Mouse (Mus musculus): ENCODE results near the gene Shc4. TPM values are rescaled to one million over a fixed set of nuclear protein-coding genes. Genes with fewer than 3 reads are reported as not detected.

Shc4 gene
- 1 to 10 TPM; 5.1 to 5.2 TPM for total RNA-seq (2021)
- long read RNA-seq, experiment 1, full-length matches to known transcripts, result 4 of 8 reads
- long read RNA-seq, experiment 1, partial matches to known transcripts, result 0 of 8 reads
- long read RNA-seq, experiment 1, other reads (novel, unspliced or antisense), result 4 of 8 reads
- long read RNA-seq, experiment 2, full-length matches to known transcripts, result 2 of 2 reads
- long read RNA-seq, experiment 2, partial matches to known transcripts, result 0 of 2 reads
- long read RNA-seq, experiment 2, other reads (novel, unspliced or antisense), result 0 of 2 reads

DNA sequence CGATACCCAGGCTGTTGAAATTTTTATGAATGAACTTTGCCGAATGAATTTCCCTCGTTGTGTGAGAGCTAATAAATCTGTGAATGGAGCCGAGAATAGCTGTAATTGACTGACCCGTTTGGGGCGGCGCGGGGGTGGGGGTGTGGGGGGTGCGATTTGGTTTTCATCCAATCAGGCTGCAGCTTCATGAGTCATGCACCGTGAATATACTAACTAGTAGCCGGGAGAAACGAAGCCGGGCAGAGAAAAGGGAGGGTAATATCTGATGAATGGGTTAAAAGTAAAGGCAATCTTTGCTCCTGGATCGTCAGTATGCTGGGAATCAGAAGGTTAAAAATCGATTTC is at the start of gene Shc4:
Gene Shc4, minus strand, starts transcription at position 63 of the 345 bp plus-strand sequence.
- DNase-seq (ENCODE audit: low spot score in 2 of 2), result peak in 1 of 2 experiments; percentile 13

DNA sequence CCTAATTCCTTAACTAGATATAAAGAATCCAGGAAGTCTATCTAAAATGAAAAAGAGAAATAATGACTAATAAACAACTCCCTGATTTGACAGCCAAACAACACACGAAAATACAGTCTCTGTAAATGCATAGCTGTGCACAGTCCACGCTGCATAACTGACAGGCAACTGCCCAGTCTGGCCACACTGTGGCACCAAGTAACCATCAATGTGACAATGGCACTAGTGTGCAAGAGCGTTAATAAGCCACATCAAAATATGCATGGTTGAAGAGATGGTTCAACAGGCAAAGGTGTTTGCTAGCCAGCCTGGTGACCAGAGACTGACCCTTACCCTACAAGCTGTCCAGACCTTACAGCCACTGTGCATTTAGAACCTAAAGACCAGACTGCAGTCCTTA is 41.1 kb upstream of the Shc4 start:
- DNase-seq (ENCODE audit: low spot score in 2 of 2), result no peak

DNA sequence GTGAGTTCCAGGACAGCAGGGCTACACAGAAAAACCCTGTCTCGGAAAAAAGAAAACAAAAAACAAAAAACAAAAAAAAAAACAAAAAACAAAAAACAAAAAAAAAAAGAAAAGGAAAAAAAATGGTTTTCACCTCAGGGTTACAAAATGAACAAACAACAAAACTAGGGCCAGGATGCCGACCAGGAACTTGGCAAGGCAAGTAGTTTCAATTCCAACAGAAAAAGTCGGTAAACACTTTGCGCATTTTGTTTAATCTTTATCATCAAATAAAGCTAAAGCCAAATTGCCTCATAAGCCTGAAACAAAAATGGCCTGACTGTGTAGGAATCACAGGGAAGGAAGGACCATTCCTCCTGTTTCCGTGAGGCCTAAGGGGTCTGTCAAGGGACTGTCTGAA is 40.6 kb upstream of the Shc4 start:
- no peak for DNase-seq (ENCODE audit: low spot score in 2 of 2)

DNA sequence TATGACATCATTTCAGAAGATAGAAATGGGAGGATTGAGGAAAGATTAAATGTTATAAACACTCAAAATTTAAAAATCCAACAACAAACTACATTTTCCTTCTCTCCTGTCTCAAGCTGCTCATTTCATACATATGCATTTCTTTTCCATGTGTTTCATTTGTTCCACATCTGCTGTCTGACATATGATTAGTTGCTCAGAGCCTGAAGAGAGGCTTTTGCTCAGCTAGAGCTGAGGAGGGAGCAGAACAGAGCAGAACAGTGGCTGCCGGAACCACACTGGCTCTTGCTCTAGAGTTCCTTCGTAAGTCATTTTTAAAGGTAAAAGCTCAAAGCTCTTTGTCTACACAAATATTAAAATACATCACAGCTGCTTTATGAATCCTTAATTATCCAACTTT is 25.4 kb upstream of the Shc4 start:
- no peak for DNase-seq (ENCODE audit: low spot score in 2 of 2)

DNA sequence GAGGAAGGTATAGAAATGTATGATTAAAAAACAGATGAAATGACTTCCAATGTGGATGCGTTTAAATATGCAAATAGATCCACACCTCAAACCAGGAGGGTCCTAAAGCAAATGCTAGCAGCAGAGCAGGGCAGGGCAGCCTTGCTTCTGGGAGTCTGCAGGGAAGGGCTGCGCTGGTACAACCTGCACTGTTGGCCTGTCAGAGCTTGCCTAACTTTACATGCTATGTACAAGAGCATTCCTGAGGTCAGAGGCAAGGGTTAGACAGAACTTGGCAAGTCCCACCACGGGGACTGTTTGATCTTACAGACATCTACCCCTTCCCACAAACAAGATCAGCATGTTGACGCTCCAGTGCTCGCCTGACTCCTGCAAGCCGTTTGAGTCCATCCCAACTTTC is 15.4 kb upstream of the Shc4 start:
- DNase-seq (ENCODE audit: low spot score in 2 of 2), result no peak

DNA sequence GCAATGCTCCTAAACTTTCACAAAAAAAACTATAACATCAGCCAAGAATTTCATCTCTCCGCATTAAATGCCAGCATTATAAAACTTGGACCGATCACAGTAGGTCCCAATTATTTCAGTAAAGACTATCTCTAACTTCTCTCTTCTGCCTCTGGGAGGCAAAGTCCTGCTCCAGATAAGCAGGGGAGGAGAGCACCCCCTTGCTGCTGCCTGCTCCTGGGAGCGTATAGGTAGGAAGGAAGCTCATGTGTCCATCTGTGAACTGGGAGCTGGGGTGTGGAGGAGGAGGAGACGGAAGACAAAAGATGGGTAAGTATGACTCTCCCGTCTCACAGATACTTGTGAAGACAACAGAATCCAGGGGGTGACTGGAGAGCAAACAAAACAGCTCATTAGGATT is 14.8 kb upstream of the Shc4 start:
- DNase-seq (ENCODE audit: low spot score in 2 of 2), result no peak

DNA sequence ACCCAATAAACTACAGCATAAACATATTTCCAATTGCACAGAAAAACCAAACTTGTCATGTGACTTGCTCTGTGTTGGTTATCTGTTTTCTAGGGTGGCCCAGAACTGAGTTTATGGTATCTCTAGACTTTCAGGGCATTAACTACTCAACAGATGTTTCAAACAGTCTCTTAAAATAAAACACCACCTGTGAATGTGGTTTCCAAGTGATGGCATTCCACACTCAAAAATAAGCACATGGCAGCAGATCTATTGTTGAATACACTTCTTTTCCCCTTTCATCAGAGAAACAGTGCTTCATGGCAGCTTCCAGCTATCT is 12.0 kb upstream of the Shc4 start:
- DNase-seq (ENCODE audit: low spot score in 2 of 2), result no peak

DNA sequence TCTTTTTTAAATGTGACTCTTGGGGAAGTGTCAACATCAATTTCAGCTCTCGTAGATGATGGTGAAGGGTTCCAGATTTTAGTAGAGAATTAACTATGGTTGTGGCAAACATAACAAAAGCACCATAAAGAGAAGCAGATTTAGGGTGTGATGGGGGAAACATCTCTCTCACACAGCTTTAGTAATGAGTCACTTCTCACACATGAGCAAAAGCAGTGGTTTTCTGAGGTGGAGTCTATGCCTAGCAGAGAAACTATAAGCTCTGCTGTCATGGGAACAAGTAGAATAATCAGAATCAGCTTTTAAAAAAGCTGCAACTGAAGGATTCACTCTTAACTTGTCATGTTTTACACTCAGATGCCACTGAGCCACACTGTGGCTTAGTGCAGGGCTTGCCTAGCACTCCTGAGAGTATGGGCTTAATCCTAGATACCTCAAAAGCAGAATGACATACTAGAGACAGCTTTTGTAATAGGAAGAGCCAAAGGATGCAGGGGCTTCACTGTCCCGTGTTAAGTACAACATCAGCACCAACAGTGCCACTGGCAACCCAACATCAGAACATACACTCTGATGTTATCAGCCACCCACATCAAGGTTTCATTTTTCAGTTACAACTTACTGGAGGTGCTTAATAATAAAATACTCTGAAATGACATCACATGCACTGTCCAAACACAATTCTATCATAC is 11.5 kb upstream of the Shc4 start:
- DNase-seq (ENCODE audit: low spot score in 2 of 2), result no peak

DNA sequence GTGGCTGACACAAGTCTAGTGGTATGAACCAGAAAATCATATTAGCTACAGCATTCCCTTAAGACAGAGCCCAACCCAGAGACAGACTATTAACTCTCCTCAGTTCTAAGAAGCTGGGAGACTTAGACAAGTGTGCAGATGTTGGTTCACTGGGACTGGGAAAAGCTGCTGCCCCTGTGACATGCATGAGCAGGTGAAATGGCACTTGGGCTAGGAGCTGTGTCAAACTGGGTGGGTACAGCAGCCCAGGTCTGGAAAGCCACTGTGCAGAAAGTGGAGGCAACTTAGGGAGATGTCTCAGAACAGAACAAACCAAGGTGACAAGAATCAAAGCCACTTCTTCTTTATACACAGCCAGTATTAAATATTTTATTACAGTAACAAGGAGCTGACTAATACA is 10.8 kb upstream of the Shc4 start:
- no peak for DNase-seq (ENCODE audit: low spot score in 2 of 2)

DNA sequence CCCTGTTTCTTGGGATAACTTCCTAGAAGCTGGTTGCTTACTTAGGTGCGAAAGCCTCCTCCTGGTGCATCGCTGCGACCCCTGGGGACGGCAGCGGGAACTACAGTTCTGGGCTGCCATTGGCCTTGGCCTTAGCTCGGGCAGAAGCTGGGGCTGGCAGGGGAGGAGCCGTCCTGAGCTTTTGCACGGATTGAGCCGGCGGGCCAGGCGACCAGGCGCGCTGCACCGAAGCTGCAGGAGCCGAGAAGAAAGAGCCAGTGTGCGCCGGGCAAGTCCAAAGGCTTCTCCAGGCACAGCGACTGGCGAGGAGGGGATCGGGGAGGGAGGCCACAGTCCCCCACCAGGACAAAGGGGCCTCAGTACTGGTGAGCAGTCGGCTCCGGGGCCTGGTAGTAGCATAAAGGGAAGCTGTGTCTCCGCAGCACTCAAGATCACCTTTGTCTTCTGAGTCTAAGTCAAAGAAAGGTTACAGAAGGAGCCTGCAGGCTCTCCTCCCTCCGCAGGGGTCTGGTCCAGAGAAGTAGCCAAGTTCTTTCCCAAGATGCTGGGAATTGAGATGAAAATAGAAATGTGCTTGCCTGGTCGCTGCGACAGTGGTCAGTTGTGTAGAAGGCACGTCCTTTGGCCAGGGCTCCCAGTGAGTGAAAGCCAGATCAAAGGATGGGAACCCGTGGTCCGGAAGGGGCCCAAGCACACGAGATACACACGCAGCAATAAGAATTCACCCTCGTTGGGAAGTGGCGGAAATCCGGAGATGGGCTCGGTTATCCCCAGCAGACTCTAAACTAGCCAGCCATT is 8.0 kb upstream of the Shc4 start:
- DNase-seq (ENCODE audit: low spot score in 2 of 2), result peak; percentile 93 to 97

DNA sequence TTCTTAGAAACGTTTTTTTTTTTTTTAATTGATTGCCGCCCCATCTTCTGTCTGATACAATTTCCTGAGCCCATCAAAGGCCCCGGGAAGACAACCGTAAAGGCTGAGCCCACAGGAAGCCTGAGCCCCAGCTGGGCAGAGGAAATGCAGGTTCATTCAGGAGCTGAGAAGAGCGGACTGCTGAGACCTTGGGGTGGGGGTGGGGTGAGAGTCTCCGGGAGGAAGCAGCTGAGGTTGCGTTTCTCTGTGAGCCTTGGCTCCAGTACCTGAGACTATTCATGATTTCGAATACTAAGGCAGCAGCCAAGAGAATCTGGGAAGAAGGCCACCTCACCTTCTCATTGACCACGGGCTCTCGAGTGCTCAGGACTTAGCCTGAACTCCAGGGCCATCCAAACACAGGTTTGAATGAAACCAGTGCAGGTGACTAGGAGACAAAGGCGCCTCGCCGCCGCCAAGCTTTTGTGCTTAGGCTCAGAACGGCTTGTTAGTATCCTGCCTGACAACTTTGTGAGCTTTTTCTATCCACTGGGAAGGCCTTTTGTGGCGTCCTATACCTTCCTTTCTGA is 682 bp upstream of the Shc4 start:
- no peak for DNase-seq (ENCODE audit: low spot score in 2 of 2)

DNA sequence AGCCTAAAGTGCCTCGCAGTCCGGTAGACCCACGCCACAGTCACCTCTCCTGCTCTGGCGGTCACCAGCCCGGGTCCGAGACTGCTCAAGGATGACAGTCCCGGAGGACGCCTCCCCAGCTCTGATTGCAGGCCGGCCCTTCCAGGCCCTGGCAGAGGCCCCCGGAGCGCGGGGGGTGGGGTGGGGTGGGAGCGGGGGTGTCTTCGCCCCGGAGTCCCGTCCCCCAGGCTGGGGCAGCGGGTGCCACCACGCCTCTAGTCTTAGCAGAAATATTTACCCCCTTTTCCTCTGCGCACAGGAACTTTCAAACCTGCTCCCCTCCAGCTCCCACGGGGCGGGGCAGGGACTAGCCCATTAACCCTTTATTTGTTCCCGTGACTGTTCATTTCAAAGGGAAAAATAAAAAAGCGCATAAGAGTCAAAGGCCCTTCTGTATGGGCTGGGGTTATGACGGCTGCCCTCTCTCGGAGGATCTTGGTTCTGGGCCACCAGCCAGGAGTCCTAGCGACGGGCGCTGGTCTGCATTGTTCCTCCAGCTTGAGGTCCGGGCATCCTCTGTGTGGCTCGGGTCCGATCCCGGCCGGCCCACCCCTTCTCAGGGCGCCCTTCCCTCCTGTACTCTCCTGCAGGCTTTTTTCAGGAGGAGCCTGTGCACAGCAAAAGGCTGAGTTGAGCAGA is 401 bp downstream of the Shc4 start:
- DNase-seq (ENCODE audit: low spot score in 2 of 2), result peak; percentile 32 to 33

DNA sequence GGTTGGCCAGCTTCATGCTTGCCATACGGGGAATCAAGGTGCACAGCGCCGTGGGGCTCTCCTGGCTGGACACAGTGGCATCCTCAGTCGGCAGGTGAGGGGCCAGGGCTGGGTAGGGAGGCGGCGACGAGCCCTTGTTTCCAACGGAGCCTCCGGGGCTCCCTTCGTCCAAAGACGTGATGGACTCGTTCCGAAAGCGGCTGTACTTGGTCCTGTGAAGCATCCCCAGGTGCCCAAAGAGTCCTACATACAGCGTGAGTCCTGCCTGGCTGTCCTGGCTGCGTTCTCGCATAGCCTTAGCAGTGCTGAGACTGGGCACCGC is 901 bp downstream of the Shc4 start:
- no peak for DNase-seq (ENCODE audit: low spot score in 2 of 2)

DNA sequence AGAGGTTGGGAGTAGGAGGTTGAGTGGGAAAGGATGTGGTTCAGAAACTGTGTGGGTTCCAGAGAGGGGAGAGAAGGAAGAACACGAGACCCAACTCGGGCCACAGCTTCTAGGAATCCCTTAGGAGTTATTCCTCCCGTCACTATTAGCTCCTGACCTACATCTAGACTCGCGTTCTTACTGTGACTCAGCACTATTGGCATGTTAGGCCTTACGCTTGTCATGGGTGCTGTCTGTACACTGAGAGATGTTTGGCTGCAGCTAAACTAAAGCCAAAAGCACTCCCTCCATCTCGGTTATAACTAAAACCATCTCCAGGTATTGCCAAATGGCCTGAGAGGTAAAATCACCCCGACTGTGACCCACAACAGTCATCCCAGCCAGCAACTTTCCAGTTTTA is 7.3 kb downstream of the Shc4 start:
- no peak for DNase-seq (ENCODE audit: low spot score in 2 of 2)

DNA sequence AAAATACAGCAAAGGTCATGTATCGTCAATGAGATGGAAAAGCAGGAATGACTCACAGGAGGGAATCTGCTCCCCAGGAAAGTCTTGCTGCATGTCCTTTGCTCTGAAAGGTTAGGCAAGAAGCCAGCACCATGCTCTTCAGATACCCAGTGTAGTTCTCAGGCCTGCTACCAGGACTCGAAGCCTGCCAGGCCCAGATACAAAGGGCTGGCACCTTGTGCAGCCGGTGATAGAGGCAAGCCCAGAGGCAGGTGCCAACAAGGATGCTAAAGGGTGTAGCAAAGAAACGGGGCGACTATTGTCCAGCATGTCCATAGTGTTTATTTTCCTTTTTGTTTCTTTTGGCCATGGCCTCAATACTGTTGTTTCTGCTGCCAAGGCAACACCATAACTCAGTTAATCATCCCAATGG is 17.4 kb downstream of the Shc4 start:
- no peak for DNase-seq (ENCODE audit: low spot score in 2 of 2)

DNA sequence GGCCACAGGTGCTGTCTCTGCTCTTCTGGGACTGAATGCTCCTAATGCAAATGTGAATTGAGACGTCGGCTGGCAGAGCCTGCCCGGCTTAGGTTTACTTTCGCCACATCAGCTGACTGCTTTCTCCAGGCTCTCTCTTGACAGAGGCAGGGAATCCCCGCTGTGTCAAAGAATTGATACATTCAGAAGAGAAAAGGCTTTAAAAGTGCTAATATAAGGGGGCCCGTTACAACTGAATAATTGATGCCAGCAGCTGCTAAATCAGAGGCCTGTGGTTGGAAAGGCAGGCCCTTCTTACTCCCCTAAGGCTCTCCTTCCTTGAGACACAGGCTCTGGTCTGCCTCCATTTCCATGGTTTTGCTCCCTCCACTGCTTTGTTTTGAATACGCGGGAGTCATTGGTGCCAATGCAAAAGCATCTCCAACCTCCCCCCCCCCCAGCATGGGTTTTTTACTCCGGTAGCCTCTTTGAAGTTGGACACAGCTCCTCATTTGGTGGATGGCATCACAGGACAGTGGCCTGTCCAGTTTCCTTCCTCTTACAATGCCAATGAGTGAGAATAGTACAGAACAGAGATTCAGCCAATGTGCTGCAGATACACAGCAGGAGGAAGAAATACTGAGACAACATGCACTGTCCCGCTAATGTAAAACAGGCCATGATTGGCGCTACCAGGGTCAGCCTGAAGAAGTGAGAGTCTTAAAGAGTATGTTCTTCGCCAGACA is 18.9 kb downstream of the Shc4 start:
- DNase-seq (ENCODE audit: low spot score in 2 of 2), result no peak

DNA sequence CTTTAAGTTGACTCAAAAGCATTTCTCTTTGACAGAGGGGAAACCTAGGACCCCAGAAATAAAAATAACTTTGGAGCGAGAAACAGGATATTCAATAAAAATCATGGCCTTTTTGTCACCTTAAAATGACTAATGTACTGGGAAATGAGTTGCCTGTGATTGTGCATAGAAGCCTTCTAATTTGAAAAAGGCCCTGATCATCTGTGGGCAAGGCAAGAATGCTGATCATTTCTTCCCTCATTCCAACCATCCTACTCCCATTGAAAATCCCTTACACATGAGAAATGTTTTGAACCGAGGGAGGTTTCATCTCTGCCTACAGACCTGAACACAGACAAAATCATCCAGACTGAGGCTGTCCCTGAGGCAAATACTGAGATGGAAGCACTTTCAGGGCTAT is 21.1 kb downstream of the Shc4 start:
- no peak for DNase-seq (ENCODE audit: low spot score in 2 of 2)

DNA sequence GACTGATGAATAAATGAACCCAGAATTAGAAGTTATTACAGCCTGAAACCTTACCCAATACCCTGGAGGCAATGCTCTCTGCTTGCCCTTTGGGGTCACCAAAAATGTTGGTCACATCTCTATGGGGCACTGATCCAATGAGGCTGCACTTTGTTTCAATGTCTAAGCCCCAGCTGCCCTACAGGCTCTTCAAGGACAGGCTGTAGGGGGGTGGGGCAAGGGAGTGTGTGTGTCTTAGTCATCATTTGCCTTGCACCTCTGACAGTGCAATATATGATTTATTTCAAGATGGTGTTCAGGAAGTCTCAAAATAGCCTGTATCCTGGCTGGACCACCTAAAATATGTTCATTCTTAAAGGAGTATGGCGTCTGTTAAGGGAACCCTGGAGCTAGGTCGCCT is 22.3 kb downstream of the Shc4 start:
- no peak for DNase-seq (ENCODE audit: low spot score in 2 of 2)

DNA sequence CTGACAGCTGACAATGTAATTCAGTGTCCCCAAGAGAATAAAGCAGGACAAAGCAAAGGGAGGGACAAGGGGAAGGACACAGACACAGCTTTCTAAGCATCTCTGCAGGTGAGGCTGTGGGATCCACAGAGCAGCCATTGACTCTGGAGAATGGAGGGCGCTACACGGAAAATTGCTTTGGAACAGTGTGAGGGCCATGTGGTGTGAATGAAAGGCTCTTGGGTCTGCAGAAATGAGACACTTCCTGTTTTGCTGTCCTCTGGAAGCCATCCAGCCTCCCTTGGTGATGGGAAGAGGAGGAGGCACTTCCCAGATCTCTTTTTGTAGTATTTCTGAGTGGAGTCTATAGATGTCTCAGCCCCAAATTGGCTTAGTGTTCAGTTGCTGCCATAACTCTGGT is 27.7 kb downstream of the Shc4 start:
- DNase-seq (ENCODE audit: low spot score in 2 of 2), result no peak

DNA sequence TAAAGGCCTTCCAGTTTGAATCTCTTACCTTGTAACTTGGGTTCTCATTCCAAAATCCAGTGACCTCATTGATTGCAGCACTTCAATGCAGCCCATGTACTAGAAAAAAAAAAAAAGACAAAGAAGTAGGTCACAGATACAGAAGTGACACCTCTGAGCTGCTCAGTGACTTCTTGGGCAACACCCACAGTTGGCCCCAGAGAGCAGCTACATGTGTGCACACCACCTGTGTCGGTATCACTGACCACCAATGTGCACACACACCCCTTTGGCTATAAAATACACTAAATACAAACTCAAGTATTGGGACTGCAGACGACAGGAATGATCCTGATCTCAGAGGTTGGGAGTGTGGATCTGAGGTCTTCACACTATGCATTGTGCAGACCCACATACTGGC is 29.1 kb downstream of the Shc4 start:
- no peak for DNase-seq (ENCODE audit: low spot score in 2 of 2)

DNA sequence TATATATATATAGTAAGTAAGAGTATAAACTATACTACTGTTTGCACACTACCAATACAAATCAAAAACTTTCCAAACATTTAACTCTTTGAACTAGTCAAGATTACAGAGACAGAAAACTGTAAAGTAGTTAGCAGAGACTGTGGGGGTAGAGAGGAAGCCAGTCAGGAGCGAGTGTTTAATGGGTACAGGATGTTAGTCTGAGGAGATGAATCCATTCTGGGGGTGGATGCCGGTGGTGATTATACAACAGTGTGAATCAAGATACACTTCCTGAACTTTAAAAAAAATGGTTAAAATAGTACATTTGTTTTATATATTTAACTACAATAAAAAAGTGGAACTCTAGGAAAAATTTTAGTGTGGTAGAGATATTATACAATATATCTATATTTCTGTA is 31.9 kb downstream of the Shc4 start:
- peak; percentile 23 to 45 for DNase-seq (ENCODE audit: low spot score in 2 of 2)
